Mouse (Mus musculus) liver, postnatal 0 days (tissue): ENCODE data around the gene Gm20662.
A peak's percentile ranks its signal among the peaks of the same experiment; 100 is the strongest.

Experiments used
- CTCF ChIP-seq: sonication (generic); IDR thresholded peaks from 2 replicates; pipeline ENCODE4 v1.5.1; 2016; ENCODE audit warnings: antibody characterized with exemption, low read depth
- EP300 ChIP-seq: IDR thresholded peaks from 2 replicates; pipeline ENCODE4 v1.6.1; 2016; ENCODE audit warnings: antibody characterized with exemption, low read depth, mild to moderate bottlenecking

DNA sequence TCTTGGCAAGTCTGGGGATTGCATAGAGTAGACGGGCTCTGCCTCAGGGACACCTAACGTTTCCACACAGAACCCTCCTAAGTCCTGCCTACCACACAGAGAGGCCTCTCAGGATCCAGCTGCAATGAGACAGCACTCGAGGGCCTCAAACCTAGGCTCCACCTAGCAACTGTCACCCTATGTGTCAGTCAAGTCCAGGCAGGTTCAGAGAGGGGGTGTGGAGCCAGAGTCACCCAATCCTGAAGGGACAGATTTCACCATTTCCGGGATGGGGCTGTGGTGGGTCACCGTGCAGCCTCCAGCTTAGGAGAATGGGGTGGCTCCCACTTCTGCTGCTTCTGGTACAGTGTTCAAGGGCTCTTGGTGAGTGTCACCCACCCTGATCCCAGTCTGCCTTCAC is 84.0 kb downstream of the Gm20662 start, which contains the start of gene Mst1:
- no peak for TF ChIP-seq CTCF
- TF ChIP-seq EP300, result peak; percentile 66; the same call in 1 of the 2 replicates
